Mouse (Mus musculus) CH12.LX (cell line): ENCODE results near the gene Olfml2a.

ENCODE experiments used
- CHD2 ChIP-seq: IDR thresholded peaks from 2 replicates; pipeline ENCODE4 v1.6.1; 2011; ENCODE audit warnings: low read length, improper control_type of control experiment
- CTCF ChIP-seq, 2 experiments: IDR thresholded peaks in 1 of 2; conservative IDR thresholded peaks in 1 of 2; 2 replicates each; pipeline ENCODE4 v1.5.1; 2011 to 2012; ENCODE audit warnings: low read depth in 2 of 2, low read length in 2 of 2, improper control_type of control experiment in 1 of 2, inconsistent platforms in 1 of 2, mild to moderate bottlenecking in 1 of 2, moderate library complexity in 1 of 2
- ETS1 ChIP-seq: conservative IDR thresholded peaks from 2 replicates; pipeline ENCODE4 v1.6.1; 2012; ENCODE audit warnings: low read depth, mild to moderate bottlenecking, inconsistent platforms, low read length, improper control_type of control experiment, moderate library complexity
- POLR2A ChIP-seq: IDR thresholded peaks from 2 replicates; pipeline ENCODE4 v1.6.1; 2011; ENCODE audit warnings: low read depth, mild to moderate bottlenecking, improper control_type of control experiment, low read length

GRCm38 (mm10) chr2:38987371-38987770, 55.6 kb downstream of the Olfml2a start:
- TF ChIP-seq CHD2 (no peak), CTCF (conservative IDR thresholded peaks at IDR 0.05 in 1 of 2, IDR thresholded peaks at IDR 0.05 in 1 of 2; ENCODE audit: low read depth in 2 of 2, low read length in 2 of 2) (no peak), POLR2A (no peak), ETS1 (no peak)
